Comparison of ENCODE assay signal across 8 mouse cellular contexts in the genomic region with DNA sequence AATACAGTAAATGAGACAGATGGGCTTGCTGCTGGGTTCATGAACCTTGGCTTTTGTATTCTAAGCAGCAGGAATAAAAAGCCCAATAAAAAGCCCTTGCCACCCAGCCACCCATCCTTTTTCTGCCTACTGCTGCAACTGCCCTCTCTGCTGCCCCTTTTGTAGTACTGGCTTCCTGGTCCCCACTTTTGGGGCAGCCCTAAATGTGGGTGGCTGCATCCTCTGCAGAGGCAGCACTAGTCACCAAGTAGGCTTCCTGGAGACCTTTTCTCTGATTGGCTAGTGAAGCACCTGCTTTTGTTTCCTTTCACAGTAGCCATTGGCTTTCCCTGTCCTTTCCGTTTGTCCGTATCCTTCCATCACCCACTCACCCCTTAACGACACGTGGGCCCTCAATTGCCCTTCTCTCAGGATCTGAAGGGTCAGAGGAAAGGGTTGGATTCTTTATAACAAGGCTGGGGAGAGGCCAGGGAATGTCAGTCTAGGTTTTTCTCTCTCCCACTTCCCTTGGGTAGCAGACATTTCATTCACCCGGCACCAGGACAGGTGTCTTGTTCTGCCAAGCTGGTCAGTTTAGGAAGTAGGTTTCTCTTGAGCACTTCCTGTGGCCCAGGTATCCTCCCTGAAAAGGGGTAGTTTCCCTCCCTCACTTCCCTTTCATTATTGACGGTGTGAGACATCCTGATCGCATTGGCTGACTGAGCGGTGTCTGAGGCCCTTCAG. TPM values are rescaled to one million over a fixed set of nuclear protein-coding genes. Genes with fewer than 3 reads are reported as not detected.
DNase-seq lines count a peak whose midpoint lies in the region; ATAC-seq and TF ChIP-seq lines count a peak whose summit lies in the region.

No protein-coding gene starts in this region.

- peaks cover 13% of the 10 kb centered on the region for H3K4me1 ChIP-seq in heart, adult 2 months (ENCODE audit: control insufficient read depth, insufficient read depth, low read length)
- peaks cover 48% of the 10 kb centered on the region for H3K4me1 ChIP-seq in intestine, embryonic 15.5 days (replicated peaks)
- H3K4me1 ChIP-seq in neural tube, embryonic 13.5 days (replicated peaks): peaks cover 71% of the 10 kb centered on the region

- TF ChIP-seq EP300 in heart, adult 2 months (IDR thresholded peaks at IDR 0.05; ENCODE audit: insufficient read depth, low read depth, low read length): no peak; the same call in 1 of the 2 replicates

- no peak for ATAC-seq in intestine, embryonic 15.5 days
- no peak for ATAC-seq in neural tube, embryonic 13.5 days (ENCODE audit: low read depth)

- peak overlapping the region; percentile 56 for H3K9ac ChIP-seq in heart, adult 2 months (ENCODE audit: low read depth, low read length)
- peak overlapping the region; percentile 59; the same call in 1 of the 2 replicates for H3K9ac ChIP-seq in intestine, embryonic 15.5 days
- H3K9ac ChIP-seq in neural tube, embryonic 13.5 days: peak overlapping the region; percentile 84

- 3% methylated on average over 8 of the region's 8 CpGs for WGBS in heart, adult 2 months
- WGBS in intestine, embryonic 15.5 days: 20% methylated on average over 8 of the region's 8 CpGs
- WGBS in neural tube, embryonic 13.5 days: 9% methylated on average over 8 of the region's 8 CpGs

- peak; percentile 95 for TF ChIP-seq POLR2A in heart, adult 2 months (IDR thresholded peaks at IDR 0.05; ENCODE audit: insufficient read depth, low read depth, low read length)

- no peaks in the 10 kb centered on the region for H3K27me3 ChIP-seq in heart, adult 2 months (ENCODE audit: control insufficient read depth, insufficient read depth, low read length)
- no peaks in the 10 kb centered on the region for H3K27me3 ChIP-seq in intestine, embryonic 15.5 days (replicated peaks)
- no peaks in the 10 kb centered on the region; the same call in 1 of the 2 replicates for H3K27me3 ChIP-seq in neural tube, embryonic 13.5 days

- no peak for DNase-seq in heart, adult 2 months
- DNase-seq in heart, postnatal 25 days (ENCODE audit: low spot score): no peak
- DNase-seq in thymus, postnatal 0 days (ENCODE audit: low spot score): peak; percentile 49
- no peak for DNase-seq in thymus, adult 18-20 months
- no peak for DNase-seq in left cerebral cortex, adult 8-10 months (ENCODE audit: low spot score in 2 of 2)
- no peak for DNase-seq in spleen, adult 12 weeks (ENCODE audit: low spot score)

- peak overlapping the region; percentile 98 for H3K27ac ChIP-seq in heart, adult 2 months
- peak overlapping the region; percentile 93 for H3K27ac ChIP-seq in intestine, embryonic 15.5 days
- peak overlapping the region; percentile 89 for H3K27ac ChIP-seq in neural tube, embryonic 13.5 days (replicated peaks)

- H3K4me2 ChIP-seq in intestine, embryonic 15.5 days (replicated peaks): peak overlapping the region; percentile 86
- H3K4me2 ChIP-seq in neural tube, embryonic 13.5 days: peak overlapping the region; percentile 93

- intact Hi-C loops in heart, adult 2 months (cut with DNase I): loop anchor here (5.0 kb wide), 1 partner anchor 141 kb away; a partner anchor contains a TSS
- intact Hi-C loops in heart, postnatal 25 days (cut with DNase I): loop anchor here (5.0 kb wide), 1 partner anchor 299 kb away; a partner anchor contains a TSS

- peaks cover 9% of the 10 kb centered on the region for H3K36me3 ChIP-seq in heart, adult 2 months (ENCODE audit: control insufficient read depth, insufficient read depth, low read length)
- peaks cover 26% of the 10 kb centered on the region for H3K36me3 ChIP-seq in intestine, embryonic 15.5 days
- peaks cover 26% of the 10 kb centered on the region for H3K36me3 ChIP-seq in neural tube, embryonic 13.5 days

- no peak for TF ChIP-seq CTCF in heart, adult 2 months (IDR thresholded peaks at IDR 0.05)

- peak overlapping the region; percentile 67 for H3K4me3 ChIP-seq in heart, adult 2 months
- H3K4me3 ChIP-seq in intestine, embryonic 15.5 days (replicated peaks): peak overlapping the region; percentile 58
- peak overlapping the region; percentile 63 for H3K4me3 ChIP-seq in neural tube, embryonic 13.5 days

- peaks cover 2% of the 10 kb centered on the region for H3K79me2 ChIP-seq in heart, adult 2 months (replicated peaks; ENCODE audit: control insufficient read depth, insufficient read depth, low read length)

- H3K9me3 ChIP-seq in intestine, embryonic 15.5 days: no peaks in the 10 kb centered on the region
- H3K9me3 ChIP-seq in neural tube, embryonic 13.5 days: no peaks in the 10 kb centered on the region

RNA-seq across cellular contexts. Expression of a gene that starts 3.2 kb away (rescaled TPM):
- 10 to 100 TPM; 44.4 to 79.8 TPM for total RNA-seq in heart, adult 2 months (2021)
- polyA plus RNA-seq in heart, adult 2 months (2012; rRNA removed): 18.0 and 36.4 TPM in 2 replicates
- total RNA-seq in heart, postnatal 25 days (2021): 10 to 100 TPM; 32.3 to 61.0 TPM
- polyA plus RNA-seq in thymus, postnatal 0 days (2015; fragmentation: Nextera tagmentation; extraction: Ambion mirVana): 3.5 and 4.7 TPM in 2 replicates
- polyA plus RNA-seq in intestine, embryonic 15.5 days (2015; fragmentation: Nextera tagmentation; extraction: Ambion mirVana): 11.9 and 15.6 TPM in 2 replicates
- polyA plus RNA-seq in neural tube, embryonic 13.5 days (2015; fragmentation: Nextera tagmentation; extraction: Ambion mirVana): 8.0 and 8.4 TPM in 2 replicates
- 100 to 1,000 TPM; 105 to 140 (median 114) TPM for total RNA-seq in left cerebral cortex, adult 8-10 months (2022)

RNA-seq across cellular contexts. Expression of a gene that starts 9.9 kb away (rescaled TPM):
- 10 to 100 TPM; 63.4 to 70.8 TPM for total RNA-seq in heart, adult 2 months (2021)
- polyA plus RNA-seq in heart, adult 2 months (2012; rRNA removed): 83.0 and 90.0 TPM in 2 replicates
- total RNA-seq in heart, postnatal 25 days (2021): 10 to 100 TPM; 59.6 to 65.7 TPM
- polyA plus RNA-seq in thymus, postnatal 0 days (2015; fragmentation: Nextera tagmentation; extraction: Ambion mirVana): 35.9 and 38.5 TPM in 2 replicates
- polyA plus RNA-seq in intestine, embryonic 15.5 days (2015; fragmentation: Nextera tagmentation; extraction: Ambion mirVana): 61.8 and 64.2 TPM in 2 replicates
- 268 and 282 TPM in 2 replicates for polyA plus RNA-seq in neural tube, embryonic 13.5 days (2015; fragmentation: Nextera tagmentation; extraction: Ambion mirVana)
- 1,000 to 10,000 TPM; 1,002 to 1,054 (median 1,038) TPM for total RNA-seq in left cerebral cortex, adult 8-10 months (2022)

RNA-seq across cellular contexts. Expression of a gene that starts 22.0 kb away (rescaled TPM):
- total RNA-seq in heart, adult 2 months (2021): under 1 TPM in 1 of 2 experiments, not detected in 1; 0.11 TPM
- 0.10 TPM in 1 of 2 replicates, not detected in the other for polyA plus RNA-seq in heart, adult 2 months (2012; rRNA removed)
- under 1 TPM in 1 of 2 experiments, not detected in 1; 0.14 TPM for total RNA-seq in heart, postnatal 25 days (2021)
- 0.39 and 0.71 TPM in 2 replicates for polyA plus RNA-seq in thymus, postnatal 0 days (2015; fragmentation: Nextera tagmentation; extraction: Ambion mirVana)
- 0.62 and 0.70 TPM in 2 replicates for polyA plus RNA-seq in intestine, embryonic 15.5 days (2015; fragmentation: Nextera tagmentation; extraction: Ambion mirVana)
- 0.61 TPM in 1 of 2 replicates, not detected in the other for polyA plus RNA-seq in neural tube, embryonic 13.5 days (2015; fragmentation: Nextera tagmentation; extraction: Ambion mirVana)
- 1 to 10 TPM in 1 of 4 experiments, under 1 TPM in 3; 0.20 to 1.3 (median 0.74) TPM for total RNA-seq in left cerebral cortex, adult 8-10 months (2022)

RNA-seq across cellular contexts. Expression of a gene that starts 24.2 kb away (rescaled TPM):
- under 1 TPM; 0.21 to 0.23 TPM for total RNA-seq in heart, adult 2 months (2021)
- 0.82 and 1.00 TPM in 2 replicates for polyA plus RNA-seq in heart, adult 2 months (2012; rRNA removed)
- under 1 TPM in 1 of 2 experiments, not detected in 1; 0.21 TPM for total RNA-seq in heart, postnatal 25 days (2021)
- polyA plus RNA-seq in thymus, postnatal 0 days (2015; fragmentation: Nextera tagmentation; extraction: Ambion mirVana): 0.49 and 0.64 TPM in 2 replicates
- 0.29 and 0.34 TPM in 2 replicates for polyA plus RNA-seq in intestine, embryonic 15.5 days (2015; fragmentation: Nextera tagmentation; extraction: Ambion mirVana)
- 0.18 and 0.32 TPM in 2 replicates for polyA plus RNA-seq in neural tube, embryonic 13.5 days (2015; fragmentation: Nextera tagmentation; extraction: Ambion mirVana)
- total RNA-seq in left cerebral cortex, adult 8-10 months (2022): 1 to 10 TPM; 1.1 to 1.4 (median 1.3) TPM

RNA-seq across cellular contexts. Expression of a gene that starts 27.5 kb away (rescaled TPM):
- total RNA-seq in heart, adult 2 months (2021): under 1 TPM; 0.05 to 0.07 TPM
- polyA plus RNA-seq in heart, adult 2 months (2012; rRNA removed): 0.16 TPM in 1 of 2 replicates, not detected in the other
- total RNA-seq in heart, postnatal 25 days (2021): not detected
- 0.62 and 0.73 TPM in 2 replicates for polyA plus RNA-seq in thymus, postnatal 0 days (2015; fragmentation: Nextera tagmentation; extraction: Ambion mirVana)
- polyA plus RNA-seq in intestine, embryonic 15.5 days (2015; fragmentation: Nextera tagmentation; extraction: Ambion mirVana): 0.19 and 0.29 TPM in 2 replicates
- 0.59 and 1.2 TPM in 2 replicates for polyA plus RNA-seq in neural tube, embryonic 13.5 days (2015; fragmentation: Nextera tagmentation; extraction: Ambion mirVana)
- total RNA-seq in left cerebral cortex, adult 8-10 months (2022): 10 to 100 TPM in 1 of 4 experiments, 1 to 10 TPM in 3; 5.9 to 11.4 (median 8.9) TPM
